Mouse (Mus musculus): ENCODE measurements around the gene Krt84. TPM values are rescaled to one million over a fixed set of nuclear protein-coding genes. Genes with fewer than 3 reads are reported as not detected.

The Krt84 gene
- polyA plus RNA-seq, 1 experiment = not detected

- H3K4me1 ChIP-seq (ENCODE audit: control insufficient read depth, insufficient read depth, low read length) = no peaks in the 10 kb centered on the region
- no peak overlapping the region for H3K4me3 ChIP-seq (ENCODE audit: insufficient read depth, low read length)
- TF ChIP-seq CTCF (IDR thresholded peaks at IDR 0.05; ENCODE audit: borderline replicate concordance, insufficient read depth, low read length) (no peak), POLR2A (IDR thresholded peaks at IDR 0.05; ENCODE audit: low read depth, low read length) (no peak)
- H3K27ac ChIP-seq (ENCODE audit: insufficient read depth, low read length) = no peak overlapping the region
These were observed 50.6 kb downstream of the Krt84 start for GRCm38 (mm10) chr15:101482056-101482455.

DNA sequence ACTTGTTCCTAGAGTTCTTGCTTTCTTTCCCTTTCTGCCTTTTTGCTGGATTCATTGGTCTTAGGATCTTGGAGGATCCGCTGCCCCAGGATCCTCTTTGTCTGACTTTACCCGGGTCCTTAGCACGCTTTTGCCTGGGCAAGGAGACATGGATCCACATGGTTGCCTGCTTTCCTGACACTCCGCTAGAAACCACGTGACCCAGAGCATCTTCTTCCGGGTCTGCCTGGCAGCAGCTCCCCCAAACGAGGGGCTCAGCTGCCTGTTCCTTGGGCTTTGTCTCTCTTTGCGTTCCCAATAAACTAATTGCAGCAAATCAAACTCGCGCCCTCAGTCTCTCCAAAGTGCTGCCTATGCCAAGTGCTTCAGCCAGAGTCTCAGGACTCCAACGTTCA is 53.0 kb downstream of the Krt84 start:
- Histone ChIP-seq H3K4me3 (ENCODE audit: insufficient read depth, low read length) (no peak overlapping the region), H3K27ac (ENCODE audit: insufficient read depth, low read length) (no peak overlapping the region), H3K4me1 (ENCODE audit: control insufficient read depth, insufficient read depth, low read length) (no peaks in the 10 kb centered on the region)
- TF ChIP-seq CTCF (IDR thresholded peaks at IDR 0.05; ENCODE audit: borderline replicate concordance, insufficient read depth, low read length) (no peak), POLR2A (IDR thresholded peaks at IDR 0.05; ENCODE audit: low read depth, low read length) (no peak)

DNA sequence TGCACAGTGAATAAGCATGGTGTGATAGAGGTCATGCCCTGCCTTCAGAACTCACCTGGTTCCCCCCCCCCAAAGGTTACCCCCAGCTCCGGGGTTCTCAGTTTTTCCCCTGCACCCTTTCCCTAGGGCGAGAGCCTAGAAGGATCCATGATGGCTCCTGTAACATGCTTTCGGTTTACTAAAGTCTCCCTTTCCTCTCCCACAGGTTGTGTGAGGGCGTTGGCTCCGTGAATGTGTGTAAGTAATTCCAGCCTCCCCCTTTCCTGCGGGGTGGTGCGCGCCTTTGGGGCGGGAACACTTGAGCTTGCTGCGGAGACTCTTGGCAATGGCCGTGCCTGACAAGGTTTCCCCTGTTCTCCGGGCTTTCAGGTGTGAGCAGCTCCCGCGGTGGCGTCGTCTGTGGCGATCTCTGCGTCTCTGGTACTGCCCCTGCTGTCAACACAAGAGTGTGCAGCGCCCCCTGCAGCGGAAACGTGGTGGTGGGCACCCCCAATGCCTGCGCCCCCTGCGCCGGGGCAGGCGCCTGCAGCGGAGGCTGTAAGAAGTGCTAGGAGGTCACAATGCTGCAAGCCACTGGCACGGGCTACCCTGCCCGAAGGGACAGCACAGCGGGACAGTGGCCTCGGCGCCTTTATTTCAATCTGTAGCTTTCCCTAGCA is 53.5 kb downstream of the Krt84 start:
- Histone ChIP-seq H3K27ac (ENCODE audit: insufficient read depth, low read length) (no peak overlapping the region), H3K4me3 (ENCODE audit: insufficient read depth, low read length) (peak overlapping the region; percentile 7; the same call in 1 of the 2 replicates), H3K4me1 (ENCODE audit: control insufficient read depth, insufficient read depth, low read length) (no peaks in the 10 kb centered on the region)
- peak; percentile 43; the same call in 1 of the 2 replicates for TF ChIP-seq CTCF (IDR thresholded peaks at IDR 0.05; ENCODE audit: borderline replicate concordance, insufficient read depth, low read length)
- no peak for TF ChIP-seq POLR2A (IDR thresholded peaks at IDR 0.05; ENCODE audit: low read depth, low read length)

Other genes starting within 250 kb of the Krt84 start
- 20.4 and 21.3 TPM in 2 replicates for gene Atg101, start 248.5 kb downstream of the Krt84 start, polyA plus RNA-seq (2011; ENCODE audit: insufficient read length, low read depth, missing spikeins)
- gene 6030408B16Rik, start 239.6 kb downstream of the Krt84 start, polyA plus RNA-seq (2011; ENCODE audit: insufficient read length, low read depth, missing spikeins) = not detected in 2 replicates
- 2.2 and 2.4 TPM in 2 replicates for gene Krt80, start 162.7 kb downstream of the Krt84 start, polyA plus RNA-seq (2011; ENCODE audit: insufficient read length, low read depth, missing spikeins)
- 0.98 and 1.8 TPM in 2 replicates for gene Krt7, start 121.8 kb downstream of the Krt84 start, polyA plus RNA-seq (2011; ENCODE audit: insufficient read length, low read depth, missing spikeins)
- not detected in 2 replicates for gene Krt87, start 94.0 kb downstream of the Krt84 start, polyA plus RNA-seq (2011; ENCODE audit: insufficient read length, low read depth, missing spikeins)
- not detected in 2 replicates for gene Krt88, start 85.1 kb downstream of the Krt84 start, polyA plus RNA-seq (2011; ENCODE audit: insufficient read length, low read depth, missing spikeins)
- not detected in 2 replicates for gene Krt81, start 69.1 kb downstream of the Krt84 start, polyA plus RNA-seq (2011; ENCODE audit: insufficient read length, low read depth, missing spikeins)
- gene Krt86, start 59.3 kb downstream of the Krt84 start, polyA plus RNA-seq (2011; ENCODE audit: insufficient read length, low read depth, missing spikeins) = not detected in 2 replicates
- not detected in 2 replicates for gene Krt83, start 41.3 kb downstream of the Krt84 start, polyA plus RNA-seq (2011; ENCODE audit: insufficient read length, low read depth, missing spikeins)
- gene Gm49425, start 15.6 kb downstream of the Krt84 start, polyA plus RNA-seq (2011; ENCODE audit: insufficient read length, low read depth, missing spikeins) = not detected in 2 replicates
- gene Krt82, start 17.8 kb upstream of the Krt84 start, polyA plus RNA-seq (2011; ENCODE audit: insufficient read length, low read depth, missing spikeins) = not detected in 2 replicates
- not detected in 2 replicates for gene Krt90, start 30.1 kb upstream of the Krt84 start, polyA plus RNA-seq (2011; ENCODE audit: insufficient read length, low read depth, missing spikeins)
- gene Krt75, start 41.1 kb upstream of the Krt84 start, polyA plus RNA-seq (2011; ENCODE audit: insufficient read length, low read depth, missing spikeins) = not detected in 2 replicates
- not detected in 2 replicates for gene Gm5414, start 95.4 kb upstream of the Krt84 start, polyA plus RNA-seq (2011; ENCODE audit: insufficient read length, low read depth, missing spikeins)
- not detected in 2 replicates for gene Gm5478, start 114.6 kb upstream of the Krt84 start, polyA plus RNA-seq (2011; ENCODE audit: insufficient read length, low read depth, missing spikeins)
- gene Krt6b, start 147.5 kb upstream of the Krt84 start, polyA plus RNA-seq (2011; ENCODE audit: insufficient read length, low read depth, missing spikeins) = not detected in 2 replicates
- gene Krt6a, start 161.5 kb upstream of the Krt84 start, polyA plus RNA-seq (2011; ENCODE audit: insufficient read length, low read depth, missing spikeins) = not detected in 2 replicates
- not detected in 2 replicates for gene Krt5, start 180.1 kb upstream of the Krt84 start, polyA plus RNA-seq (2011; ENCODE audit: insufficient read length, low read depth, missing spikeins)
- gene Krt71, start 210.3 kb upstream of the Krt84 start, polyA plus RNA-seq (2011; ENCODE audit: insufficient read length, low read depth, missing spikeins) = not detected in 2 replicates